Mouse (Mus musculus) E14TG2a.4 (cell line): Measurements from ENCODE around the gene Prim1.
"Not testable (repeated sequence)": the region's sequence is repeated elsewhere in the genome, so short reads cannot be mapped to it uniquely, and the experiment has no call there.

Source experiments
- H3K27me3 ChIP-seq: 2 replicates; pipeline ENCODE4 v1.6.1; 2014; ENCODE audit warnings: low read length, control low read depth; ENCODE audit not compliant: insufficient read depth
- H3K36me3 ChIP-seq: 2 replicates; pipeline ENCODE4 v1.6.1; 2014; ENCODE audit warnings: low read length, control low read depth; ENCODE audit not compliant: insufficient read depth
- H3K4me1 ChIP-seq: replicated peaks from 2 replicates; pipeline ENCODE4 v1.6.1; 2014; ENCODE audit warnings: low read depth, low read length, control low read depth
- H3K4me3 ChIP-seq: replicated peaks from 2 replicates; pipeline ENCODE4 v1.5.1; 2014; ENCODE audit warnings: mild to moderate bottlenecking, low read length
- H3K9me3 ChIP-seq: 2 replicates; pipeline ENCODE4 v1.6.1; 2014; ENCODE audit warnings: low read length, control low read depth
- CTCF ChIP-seq: conservative IDR thresholded peaks from 2 replicates; pipeline ENCODE4 v1.5.1; 2014; ENCODE audit warnings: low read length
- NANOG ChIP-seq: IDR thresholded peaks from 2 replicates; pipeline ENCODE4 v1.6.1; 2014; ENCODE audit warnings: borderline replicate concordance, low read length, mixed read lengths
- POU5F1 ChIP-seq: IDR thresholded peaks from 2 replicates; pipeline ENCODE4 v1.6.1; 2014; ENCODE audit warnings: low read length, borderline replicate concordance

Gene Prim1

GRCm38 (mm10) chr10:128042466-128042865 is 27.5 kb downstream of the Prim1 start:
- H3K4me1 ChIP-seq, result peaks cover 89% of the 10 kb centered on the region
- no peak for TF ChIP-seq POU5F1

GRCm38 (mm10) chr10:128043041-128043835 is 28.3 kb downstream of the Prim1 start:
- peaks cover 81% of the 10 kb centered on the region for H3K4me1 ChIP-seq
- H3K36me3 ChIP-seq, result peaks cover 100% of the 10 kb centered on the region
- H3K9me3 ChIP-seq, result no peaks in the 10 kb centered on the region
- H3K27me3 ChIP-seq, result no peaks in the 10 kb centered on the region
- no peak for TF ChIP-seq CTCF
- no peak for TF ChIP-seq NANOG
- TF ChIP-seq POU5F1, result no peak
- H3K4me3 ChIP-seq, result 0 out of 2 replicates have a peak overlapping the region, but pooled peaks have one; percentile 20

More at GRCm38 (mm10) chr10:128042466-128042865, 27.5 kb downstream of the Prim1 start:
- Histone ChIP-seq H3K4me3 (0 out of 2 replicates have a peak overlapping the region, but pooled peaks have one; percentile 20), H3K36me3 (peaks cover 98% of the 10 kb centered on the region), H3K27me3 (no peaks in the 10 kb centered on the region), H3K9me3 (no peaks in the 10 kb centered on the region)

DNA sequence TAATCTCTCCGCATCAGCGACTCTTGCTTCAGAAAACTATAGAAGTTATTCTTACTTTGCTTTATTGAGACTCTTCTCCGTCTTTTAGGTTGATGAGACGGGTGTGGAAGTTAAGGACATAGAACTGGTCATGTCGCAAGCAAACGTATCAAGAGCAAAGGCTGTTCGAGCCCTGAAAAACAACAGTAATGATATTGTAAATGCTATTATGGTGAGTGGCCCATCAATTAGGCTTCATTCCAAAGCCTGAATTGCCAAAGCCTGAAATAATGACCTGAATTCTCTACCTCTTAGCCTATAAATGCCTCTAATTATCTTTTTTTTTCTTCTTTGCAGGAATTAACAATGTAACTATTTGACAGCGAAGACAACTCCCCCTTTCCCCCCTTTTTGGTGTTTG is 33.2 kb downstream of the Prim1 start:
- Histone ChIP-seq H3K27me3 (no peaks in the 10 kb centered on the region), H3K36me3 (peaks cover 86% of the 10 kb centered on the region), H3K9me3 (no peaks in the 10 kb centered on the region), H3K4me3 (no peak overlapping the region), H3K4me1 (peaks cover 32% of the 10 kb centered on the region)
- TF ChIP-seq NANOG (no peak), POU5F1 (no peak), CTCF (no peak)

- H3K4me3 ChIP-seq, result no peak overlapping the region
- peaks cover 3% of the 10 kb centered on the region; the same call in 1 of the 2 replicates for H3K27me3 ChIP-seq
- H3K4me1 ChIP-seq, result peaks cover 16% of the 10 kb centered on the region
- TF ChIP-seq CTCF, result no peak
- no peak for TF ChIP-seq NANOG
- TF ChIP-seq POU5F1, result no peak
- H3K9me3 ChIP-seq, result no peaks in the 10 kb centered on the region
- H3K36me3 ChIP-seq, result peaks cover 70% of the 10 kb centered on the region
These were observed 34.8 kb downstream of the Prim1 start for GRCm38 (mm10) chr10:128049741-128050140.

- Histone ChIP-seq H3K9me3 (no peaks in the 10 kb centered on the region), H3K36me3 (peaks cover 64% of the 10 kb centered on the region), H3K4me3 (no peak overlapping the region), H3K27me3 (peaks cover 3% of the 10 kb centered on the region; the same call in 1 of the 2 replicates), H3K4me1 (peaks cover 10% of the 10 kb centered on the region)
- TF ChIP-seq NANOG (no peak), CTCF (no peak), POU5F1 (no peak)
These were observed 35.4 kb downstream of the Prim1 start for GRCm38 (mm10) chr10:128050355-128050754.

- Histone ChIP-seq H3K9me3 (no peaks in the 10 kb centered on the region), H3K36me3 (peaks cover 52% of the 10 kb centered on the region), H3K4me1 (no peaks in the 10 kb centered on the region; the same call in 1 of the 2 replicates), H3K27me3 (peaks cover 3% of the 10 kb centered on the region; the same call in 1 of the 2 replicates), H3K4me3 (no peak overlapping the region)
- TF ChIP-seq CTCF, result no peak
- TF ChIP-seq NANOG, result no peak
- TF ChIP-seq POU5F1, result no peak
These were observed 36.6 kb downstream of the Prim1 start for GRCm38 (mm10) chr10:128051589-128051988.

GRCm38 (mm10) chr10:128052136-128052535 is 37.2 kb downstream of the Prim1 start:
- H3K36me3 ChIP-seq, result peaks cover 46% of the 10 kb centered on the region
- H3K4me3 ChIP-seq, H3K4me1 ChIP-seq, H3K27me3 ChIP-seq, H3K9me3 ChIP-seq: not testable (repeated sequence)

DNA sequence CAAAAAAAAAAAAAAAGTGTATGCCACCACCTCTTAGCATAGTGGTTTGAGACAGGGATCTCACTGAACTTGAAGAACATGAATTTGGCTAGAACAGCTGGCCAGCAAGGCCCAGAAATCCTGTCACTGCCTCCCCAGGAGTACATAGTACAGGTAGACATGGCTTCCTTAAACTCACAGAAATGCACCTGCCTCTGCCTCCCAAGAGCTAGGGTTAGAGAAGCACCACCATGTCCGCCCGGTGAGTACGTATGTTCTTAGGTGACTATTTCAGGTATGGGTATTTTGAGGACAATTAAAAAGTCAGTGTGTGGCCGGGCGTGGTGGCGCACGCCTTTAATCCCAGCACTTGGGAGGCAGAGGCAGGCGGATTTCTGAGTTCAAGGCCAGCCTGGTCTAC is 38.0 kb downstream of the Prim1 start:
- Histone ChIP-seq H3K4me3 (no peak overlapping the region), H3K36me3 (peaks cover 38% of the 10 kb centered on the region), H3K9me3 (no peaks in the 10 kb centered on the region), H3K4me1 (peaks cover 13% of the 10 kb centered on the region), H3K27me3 (peaks cover 3% of the 10 kb centered on the region; the same call in 1 of the 2 replicates)
- no peak for TF ChIP-seq POU5F1
- no peak for TF ChIP-seq NANOG
- TF ChIP-seq CTCF, result no peak

GRCm38 (mm10) chr10:128058184-128058583 is 43.2 kb downstream of the Prim1 start:
- H3K27me3 ChIP-seq, result peaks cover 3% of the 10 kb centered on the region; the same call in 1 of the 2 replicates
- peak; percentile 33; the same call in 1 of the 2 replicates for TF ChIP-seq NANOG
- no peak for TF ChIP-seq CTCF
- H3K36me3 ChIP-seq, result peaks cover 27% of the 10 kb centered on the region
- peak overlapping the region; percentile 98 for H3K4me3 ChIP-seq
- no peaks in the 10 kb centered on the region for H3K9me3 ChIP-seq
- peaks cover 42% of the 10 kb centered on the region for H3K4me1 ChIP-seq
